Mouse (Mus musculus): ENCODE results near the gene Ralb. TPM values are rescaled to one million over a fixed set of nuclear protein-coding genes. Genes with fewer than 3 reads are reported as not detected.

The Ralb gene
- 1 to 10 TPM; 6.7 to 7.8 TPM for total RNA-seq (2021)
- long read RNA-seq, experiment 1, transcript Ralb-201 (5 exons, 2,289 nt): major isoform, 14 of 23 reads
- long read RNA-seq, experiment 1, partial matches to known transcripts: 0 of 23 reads
- long read RNA-seq, experiment 1, other reads (novel, unspliced or antisense): 9 of 23 reads
- long read RNA-seq, experiment 2, transcript Ralb-201 (5 exons, 2,289 nt): major isoform, 20 of 25 reads
- long read RNA-seq, experiment 2, partial matches to known transcripts: 1 of 25 reads
- long read RNA-seq, experiment 2, other reads (novel, unspliced or antisense): 4 of 25 reads

DNA sequence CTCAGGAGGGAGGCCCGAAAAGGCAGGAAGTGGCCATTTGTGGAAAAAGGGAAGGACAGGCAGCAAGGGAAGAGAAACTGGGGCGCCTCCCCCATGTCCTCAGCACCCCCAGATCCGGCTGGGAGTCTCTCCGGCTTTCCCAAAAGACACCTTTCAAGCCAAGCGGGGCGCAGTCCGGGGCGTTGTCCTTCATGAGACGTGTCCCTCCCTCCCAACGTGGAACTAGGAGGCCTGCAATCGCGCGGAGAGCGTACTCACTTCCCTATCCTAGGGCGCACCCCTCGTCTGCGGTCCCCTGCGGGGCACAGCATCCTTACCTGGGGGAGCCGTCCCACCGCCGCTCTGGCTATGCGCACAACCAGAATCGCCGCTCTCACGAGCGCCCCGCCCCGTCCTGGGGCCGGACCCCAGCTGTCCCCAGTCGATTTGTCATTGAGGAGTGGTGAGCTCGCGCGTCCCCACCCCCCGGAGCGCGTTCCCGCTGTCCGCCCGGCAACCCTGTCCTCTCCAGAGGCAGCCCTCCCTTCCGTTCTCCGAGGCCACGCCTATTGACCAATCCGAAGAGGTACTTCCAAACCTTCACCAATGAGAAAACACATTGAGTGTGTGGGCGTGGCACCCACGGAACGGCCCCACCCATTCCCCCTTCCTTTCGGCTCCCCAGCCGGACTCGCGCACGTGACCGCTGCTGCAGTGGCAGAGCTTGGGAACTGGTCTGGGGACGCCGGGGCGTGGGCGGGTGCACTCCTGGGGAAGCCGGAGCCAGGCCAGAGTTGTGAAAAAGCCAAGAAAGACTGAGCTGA lies at the start of gene Ralb:
TSS of gene Ralb (minus strand) at position 535 of the 803 bp plus-strand sequence.
- no peak for TF ChIP-seq CTCF (IDR thresholded peaks at IDR 0.05)
- Histone ChIP-seq H3K4me3 (peak within 1 kb of the TSS; percentile 98), H3K27ac (peak within 1 kb of the TSS; percentile 91)
- peak; percentile 98 for DNase-seq
- intact Hi-C loops (cut with DNase I): no loop called here

DNA sequence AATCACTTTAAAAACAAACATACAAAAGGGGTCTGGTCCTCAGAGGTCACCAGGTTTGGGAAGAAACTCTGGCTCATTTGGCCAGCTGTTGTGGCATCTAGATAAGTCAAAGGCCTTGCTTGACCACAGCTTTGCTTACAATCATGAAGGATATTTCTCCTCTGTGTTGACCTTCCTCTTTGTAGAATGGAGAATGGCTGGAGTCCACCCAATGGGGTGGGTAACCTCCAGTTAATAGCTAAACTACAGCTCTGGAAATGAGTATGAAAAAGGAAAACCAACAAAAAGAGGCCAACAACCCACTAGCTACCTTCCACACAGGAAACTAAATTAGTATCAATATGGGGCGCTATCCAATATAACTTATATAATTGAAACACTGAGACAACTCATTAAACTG lies 47.1 kb upstream of the Ralb start:
- TF ChIP-seq CTCF (IDR thresholded peaks at IDR 0.05): no peak
- Histone ChIP-seq H3K27ac (no peak overlapping the region), H3K4me3 (no peak overlapping the region)
- intact Hi-C loops (cut with DNase I): no loop called here
- no peak for DNase-seq

DNA sequence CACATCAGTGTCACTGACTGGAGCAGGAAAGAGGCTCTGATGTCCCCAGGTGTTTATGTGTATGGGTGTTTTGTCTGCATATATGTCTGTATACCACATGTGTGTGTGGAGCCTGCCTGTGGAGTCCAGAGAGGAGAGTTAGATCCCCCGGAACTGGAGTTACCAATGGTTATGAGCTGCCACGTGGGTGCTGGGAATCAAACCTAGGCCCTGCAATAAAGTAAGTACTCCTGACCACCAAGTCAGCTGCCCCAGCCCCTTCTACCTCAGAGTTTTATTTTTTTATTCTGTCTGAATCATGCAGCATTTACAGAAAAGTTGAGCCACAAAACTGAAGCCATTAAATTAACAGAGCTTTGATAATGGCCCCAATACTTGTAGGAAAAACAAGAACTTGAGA lies 45.5 kb upstream of the Ralb start:
- H3K27ac ChIP-seq: no peak overlapping the region
- no peak for DNase-seq
- intact Hi-C loops (cut with DNase I): no loop called here
- no peak for TF ChIP-seq CTCF (IDR thresholded peaks at IDR 0.05)
- no peak overlapping the region for H3K4me3 ChIP-seq

DNA sequence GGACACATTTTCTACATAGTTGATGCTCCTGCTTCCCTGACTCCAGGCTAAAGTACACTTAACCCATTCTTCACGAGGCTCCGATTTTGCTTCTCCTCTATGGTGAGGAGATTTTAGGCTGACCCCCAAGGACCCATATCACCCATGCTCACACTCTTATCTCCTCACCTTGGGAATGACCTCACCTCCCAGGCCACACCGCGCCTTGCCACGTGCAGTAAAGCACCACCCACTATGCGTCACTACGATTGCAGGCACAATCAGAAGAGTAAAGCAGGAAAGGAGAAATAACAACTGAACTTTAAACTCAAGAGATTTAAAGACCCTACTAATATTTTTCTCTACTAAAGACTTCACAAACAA lies 44.7 kb upstream of the Ralb start:
- no peak for DNase-seq
- Histone ChIP-seq H3K27ac (no peak overlapping the region), H3K4me3 (no peak overlapping the region)
- no peak for TF ChIP-seq CTCF (IDR thresholded peaks at IDR 0.05)
- intact Hi-C loops (cut with DNase I): loop anchor here (2.0 to 5.0 kb wide), 2 partner anchors 378 to 463 kb away; no protein-coding TSS in a partner anchor

DNA sequence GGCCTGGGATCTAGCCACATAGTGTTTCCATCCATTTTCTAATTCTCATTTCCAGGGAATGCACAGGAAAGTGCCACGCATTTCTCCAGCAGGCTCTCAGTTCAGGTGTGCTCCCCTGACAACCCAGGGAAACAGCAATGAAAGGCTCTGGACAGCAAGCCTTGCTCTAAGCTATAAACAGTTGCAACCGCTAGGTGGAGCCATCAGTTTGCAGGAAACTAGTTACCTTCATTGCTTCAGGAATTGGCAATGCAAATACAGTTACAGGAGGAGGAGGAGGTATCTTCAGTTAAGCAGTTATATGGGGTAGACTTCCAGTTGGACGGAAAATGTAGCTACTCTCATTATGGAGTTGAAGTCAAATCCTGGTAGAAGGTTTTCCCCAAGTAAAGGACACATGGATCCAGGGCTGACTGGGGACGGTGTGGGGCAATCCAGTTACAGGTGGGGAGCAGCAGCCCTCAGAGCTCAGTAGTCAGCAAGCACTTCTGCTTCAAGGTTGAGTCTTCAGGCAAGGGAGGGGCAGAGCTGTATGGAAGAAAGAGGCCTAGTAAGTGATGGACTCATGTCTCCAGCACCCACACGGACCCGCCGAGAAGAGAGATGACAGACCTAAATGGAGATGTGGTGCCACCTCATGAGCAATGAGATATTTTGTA lies 44.2 kb upstream of the Ralb start:
- TF ChIP-seq CTCF (IDR thresholded peaks at IDR 0.05): peak; percentile 95
- peak; percentile 81 for DNase-seq
- Histone ChIP-seq H3K27ac (no peak overlapping the region), H3K4me3 (no peak overlapping the region)
- intact Hi-C loops (cut with DNase I): loop anchor here (1.0 to 5.0 kb wide), 3 partner anchors 127 to 464 kb away; no protein-coding TSS in a partner anchor

DNA sequence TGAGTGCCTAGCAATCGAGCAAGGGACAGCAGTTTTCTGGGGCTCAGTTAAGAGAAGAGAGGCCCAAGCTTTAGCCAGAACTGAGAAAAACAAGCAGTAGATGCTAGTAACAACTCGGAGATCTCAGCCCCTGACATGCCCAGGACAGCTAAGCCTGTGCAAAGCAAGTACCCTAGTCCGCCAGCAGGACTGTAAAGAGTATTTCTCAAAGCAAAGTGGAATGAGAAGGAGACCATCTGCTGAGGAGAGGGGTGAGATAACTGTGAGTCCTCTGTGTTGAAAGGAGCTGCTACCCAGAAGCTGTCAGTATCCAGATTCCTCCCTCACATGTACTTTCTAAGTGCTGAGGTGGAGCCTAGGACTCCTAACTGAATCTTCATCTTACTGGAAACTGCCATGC lies 41.9 kb upstream of the Ralb start:
- DNase-seq: no peak
- intact Hi-C loops (cut with DNase I): loop anchor here (5.0 kb wide), 1 partner anchor 381 kb away; no protein-coding TSS in a partner anchor
- Histone ChIP-seq H3K4me3 (no peak overlapping the region), H3K27ac (no peak overlapping the region)
- no peak for TF ChIP-seq CTCF (IDR thresholded peaks at IDR 0.05)

DNA sequence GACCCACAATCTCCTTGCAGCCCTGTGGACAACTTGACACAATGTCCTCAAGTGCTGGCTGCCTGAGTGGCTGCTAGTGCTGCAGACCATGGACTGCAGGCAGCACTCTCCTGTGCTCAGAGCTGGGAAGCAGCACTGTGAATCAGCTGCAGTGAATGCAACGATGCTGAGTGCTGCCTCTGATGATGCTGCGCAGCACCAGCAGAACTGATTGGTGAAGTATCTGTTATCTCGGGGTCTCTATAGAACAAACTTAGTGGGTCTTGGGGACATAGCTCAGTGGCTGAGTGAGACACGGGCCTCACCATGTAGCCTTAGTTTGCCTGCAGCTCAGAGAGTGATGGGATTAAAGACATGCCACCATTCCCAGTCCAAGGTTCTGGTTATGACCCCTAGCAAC lies 41.1 kb upstream of the Ralb start:
- intact Hi-C loops (cut with DNase I): loop anchor here (5.0 kb wide), 1 partner anchor 382 kb away; no protein-coding TSS in a partner anchor
- TF ChIP-seq CTCF (IDR thresholded peaks at IDR 0.05): no peak
- no peak overlapping the region for H3K4me3 ChIP-seq
- no peak for DNase-seq
- H3K27ac ChIP-seq: no peak overlapping the region

DNA sequence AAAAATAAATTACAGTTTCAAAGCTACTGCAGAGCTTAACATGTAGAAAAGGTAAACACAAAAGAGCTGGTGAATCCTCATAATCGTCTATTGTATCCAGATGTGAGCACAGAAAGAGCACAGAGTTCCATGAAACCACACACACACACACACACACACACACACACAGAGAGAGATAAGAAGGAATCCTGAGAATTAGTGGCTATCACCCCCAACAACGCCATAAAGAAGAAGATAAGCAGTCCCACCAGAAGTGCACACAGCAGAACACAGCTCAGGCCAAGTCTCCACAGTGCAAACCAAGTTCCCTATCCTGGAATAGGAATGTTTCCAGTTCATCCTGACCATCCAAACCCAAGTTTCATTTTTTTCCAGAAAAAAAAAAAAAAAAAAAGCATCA lies 40.6 kb upstream of the Ralb start:
- DNase-seq: no peak
- intact Hi-C loops (cut with DNase I): loop anchor here (5.0 kb wide), 1 partner anchor 382 kb away; no protein-coding TSS in a partner anchor
- H3K4me3 ChIP-seq: no peak overlapping the region
- TF ChIP-seq CTCF (IDR thresholded peaks at IDR 0.05): no peak
- no peak overlapping the region for H3K27ac ChIP-seq

DNA sequence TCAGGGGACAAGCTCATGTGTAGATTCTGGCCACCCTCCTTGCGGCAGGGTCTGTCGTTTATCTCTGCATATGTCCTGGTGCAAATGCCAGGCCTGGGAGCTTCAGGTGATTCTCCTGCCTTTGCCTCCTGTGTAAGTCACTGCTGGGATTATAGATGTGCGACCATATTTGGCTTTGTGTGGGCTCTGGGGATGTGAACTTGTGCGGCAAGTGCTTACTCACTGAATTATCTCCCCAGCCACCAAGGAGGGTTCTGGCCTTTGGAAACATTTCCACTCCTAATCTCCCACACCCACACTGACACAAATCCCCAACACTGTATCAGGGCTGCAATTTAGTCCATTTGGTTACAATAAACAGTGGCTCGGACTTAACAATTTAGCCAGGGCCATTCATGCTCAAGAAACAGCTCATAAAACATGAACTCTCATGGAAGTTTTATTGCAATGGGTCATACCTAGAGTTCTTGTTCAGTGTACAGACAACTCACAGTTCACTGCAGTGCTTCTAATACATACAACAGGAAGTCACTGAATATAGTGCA lies 40.1 kb upstream of the Ralb start:
- H3K27ac ChIP-seq: no peak overlapping the region
- intact Hi-C loops (cut with DNase I): loop anchor here (5.0 kb wide), 1 partner anchor 383 kb away; no protein-coding TSS in a partner anchor
- no peak for TF ChIP-seq CTCF (IDR thresholded peaks at IDR 0.05)
- DNase-seq: no peak
- no peak overlapping the region for H3K4me3 ChIP-seq

DNA sequence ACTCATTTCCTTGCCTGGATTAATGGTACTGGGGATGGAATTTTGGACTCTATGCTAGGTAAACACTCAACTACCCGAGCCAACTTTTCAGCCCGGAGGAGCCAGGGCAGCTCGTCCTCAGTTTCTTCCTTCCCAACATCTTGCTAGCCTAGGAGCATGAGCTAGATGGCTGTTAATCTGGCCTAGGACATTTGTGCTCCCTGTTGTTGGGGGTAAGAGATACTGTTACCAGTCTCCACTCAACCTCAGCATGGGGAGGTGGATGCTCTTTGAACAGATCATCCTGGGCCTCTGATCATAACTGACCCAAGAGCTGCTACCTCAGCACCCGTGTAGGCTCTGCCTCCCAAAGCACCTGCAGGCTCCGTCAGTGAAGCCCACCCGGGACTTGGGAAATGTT lies 38.7 kb upstream of the Ralb start:
- H3K4me3 ChIP-seq: no peak overlapping the region
- intact Hi-C loops (cut with DNase I): no loop called here
- no peak for DNase-seq
- no peak for TF ChIP-seq CTCF (IDR thresholded peaks at IDR 0.05)
- no peak overlapping the region for H3K27ac ChIP-seq

DNA sequence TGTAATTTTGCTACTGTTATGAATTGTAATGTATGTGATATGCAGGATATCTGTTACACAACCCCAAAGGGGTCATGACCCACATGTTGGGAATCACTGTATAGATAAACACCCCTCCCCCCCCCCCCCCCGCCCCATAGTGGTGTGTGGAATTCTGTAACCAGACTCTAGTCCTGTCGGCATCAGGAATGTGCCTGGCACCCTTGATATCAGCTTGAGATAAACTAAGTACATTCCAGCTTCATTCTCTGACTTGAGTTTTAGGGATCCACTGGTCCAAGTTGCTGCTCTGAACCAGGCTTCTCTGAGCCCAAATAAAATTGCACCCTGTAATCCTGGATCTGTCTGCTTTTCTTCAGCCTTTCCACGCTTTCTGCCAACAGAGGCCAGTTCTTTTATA lies 37.0 kb upstream of the Ralb start:
- intact Hi-C loops (cut with DNase I): no loop called here
- no peak overlapping the region for H3K4me3 ChIP-seq
- TF ChIP-seq CTCF (IDR thresholded peaks at IDR 0.05): no peak
- no peak for DNase-seq
- H3K27ac ChIP-seq: no peak overlapping the region

DNA sequence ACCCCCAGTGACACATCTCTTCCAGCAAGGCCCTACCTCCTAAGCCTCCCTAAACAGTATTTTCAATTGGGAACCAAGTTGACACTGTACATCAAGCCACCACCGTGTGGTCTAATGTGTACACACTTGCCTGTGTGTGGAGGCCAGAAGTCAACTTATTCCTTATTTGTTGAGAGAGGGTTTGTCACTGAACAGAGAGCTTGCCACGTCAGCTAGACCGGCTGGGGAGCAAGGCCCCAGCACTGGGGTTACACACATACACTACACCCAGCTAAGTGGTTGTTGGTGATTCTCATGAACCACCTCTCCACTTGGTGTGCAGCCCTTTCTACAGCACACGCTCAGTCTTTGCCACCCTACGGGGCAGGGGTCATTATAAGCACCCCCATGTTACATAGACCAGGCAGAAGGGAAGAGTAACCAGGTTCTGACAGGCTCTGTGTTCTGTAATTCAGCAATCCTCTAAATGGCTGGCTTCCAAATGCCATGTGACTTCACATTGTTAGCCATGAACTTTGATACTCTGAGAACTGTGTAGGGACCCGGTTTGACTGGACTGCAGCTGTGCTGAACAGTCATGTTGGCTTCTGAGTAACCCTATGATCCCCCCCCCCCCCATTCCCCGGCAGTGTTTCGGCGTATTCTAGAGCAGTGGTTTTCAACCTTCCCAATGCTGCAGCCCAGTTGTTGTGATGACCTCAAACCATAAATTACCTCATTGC lies 36.4 kb upstream of the Ralb start:
- H3K27ac ChIP-seq: no peak overlapping the region
- intact Hi-C loops (cut with DNase I): no loop called here

More for the DNA sequence above, 36.4 kb upstream of the Ralb start:
- no peak overlapping the region for H3K4me3 ChIP-seq
- no peak for DNase-seq
- TF ChIP-seq CTCF (IDR thresholded peaks at IDR 0.05): no peak

Measured in gastrocnemius, adult 2 months (tissue).